Mouse (Mus musculus): ENCODE results near the gene Pml. TPM values are rescaled to one million over a fixed set of nuclear protein-coding genes. Genes with fewer than 3 reads are reported as not detected.
A peak's percentile ranks its signal among the peaks of the same experiment; 100 is the strongest.
"Not testable (repeated sequence)": the region's sequence is repeated elsewhere in the genome, so short reads cannot be mapped to it uniquely, and the experiment has no call there.

The Pml gene
- polyA plus RNA-seq (2017; shearing (Covaris generic)), result 10 to 100 TPM; 33.7 to 49.3 TPM

- peak; percentile 54 for ATAC-seq
Observed at GRCm38 (mm10) chr9:58249592-58250192, at the start of gene Pml. Pml (minus strand) TSS chr9:58249786.

GRCm38 (mm10) chr9:58297961-58298477 lies 48.4 kb upstream of the Pml start:
- ATAC-seq, result no peak

DNA sequence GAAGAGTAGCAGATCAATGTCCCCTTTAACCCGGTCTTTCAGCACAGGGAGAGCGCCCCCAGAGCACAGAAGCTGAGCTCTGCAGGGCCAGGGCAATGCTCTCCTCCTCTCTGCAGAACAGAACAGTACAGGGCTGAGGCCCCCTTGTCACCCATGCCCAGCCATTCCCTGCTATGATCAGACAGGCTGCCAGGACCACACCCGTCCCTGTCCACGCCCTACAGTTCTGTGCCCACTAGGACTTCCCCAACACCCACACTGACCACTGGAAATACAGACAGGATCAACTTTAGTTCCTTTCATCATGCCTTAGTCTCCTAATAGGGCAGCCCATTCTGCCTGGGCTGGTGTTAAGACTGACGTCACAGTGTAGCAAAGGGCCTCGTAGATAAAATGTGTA lies 47.5 kb upstream of the Pml start:
- ATAC-seq, result no peak

- no peak for ATAC-seq
Observed at GRCm38 (mm10) chr9:58295766-58296361, 46.3 kb upstream of the Pml start.

GRCm38 (mm10) chr9:58295345-58295744 lies 45.8 kb upstream of the Pml start:
- ATAC-seq, result no peak

DNA sequence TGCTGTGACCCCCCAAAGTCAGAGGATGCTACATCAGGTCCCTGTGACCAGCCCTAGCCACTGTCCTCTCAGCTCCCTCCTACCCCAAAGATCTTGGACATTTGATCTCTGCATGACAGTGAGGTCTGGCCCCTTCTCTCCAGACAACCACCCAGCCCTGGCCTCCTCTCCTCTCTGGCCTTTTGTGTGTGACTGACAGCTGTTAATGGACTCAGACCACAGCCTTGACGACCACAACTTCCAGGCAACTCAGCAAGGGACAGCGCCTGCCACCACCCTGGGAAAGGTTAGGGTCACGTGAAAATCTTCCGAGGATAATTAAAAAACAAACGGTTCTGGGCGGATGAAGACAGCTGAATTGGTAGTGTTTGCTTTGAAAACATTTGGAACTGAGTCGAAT lies 44.9 kb upstream of the Pml start:
- no peak for ATAC-seq

- no peak for ATAC-seq
Observed at GRCm38 (mm10) chr9:58289901-58290300, 40.3 kb upstream of the Pml start.

DNA sequence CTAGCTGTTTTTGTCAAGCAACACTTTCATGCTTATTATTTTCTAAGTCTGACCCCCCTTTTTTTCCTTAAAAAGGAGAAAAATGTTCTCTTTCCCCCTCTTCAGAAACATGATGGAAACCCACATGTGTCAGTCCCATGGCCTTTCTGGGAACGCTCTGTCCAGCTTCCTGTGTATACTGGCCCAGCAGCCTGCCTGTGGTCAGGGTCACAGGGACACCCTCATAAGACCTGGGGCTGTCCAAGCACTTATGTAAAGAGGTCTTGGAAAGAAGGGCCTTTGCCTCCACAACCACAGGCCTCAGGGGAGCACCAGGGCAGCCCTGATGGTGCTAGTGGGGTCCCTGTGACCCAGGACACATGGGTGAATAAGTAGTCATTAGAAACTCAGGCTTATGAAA lies 39.5 kb upstream of the Pml start:
- ATAC-seq, result no peak

DNA sequence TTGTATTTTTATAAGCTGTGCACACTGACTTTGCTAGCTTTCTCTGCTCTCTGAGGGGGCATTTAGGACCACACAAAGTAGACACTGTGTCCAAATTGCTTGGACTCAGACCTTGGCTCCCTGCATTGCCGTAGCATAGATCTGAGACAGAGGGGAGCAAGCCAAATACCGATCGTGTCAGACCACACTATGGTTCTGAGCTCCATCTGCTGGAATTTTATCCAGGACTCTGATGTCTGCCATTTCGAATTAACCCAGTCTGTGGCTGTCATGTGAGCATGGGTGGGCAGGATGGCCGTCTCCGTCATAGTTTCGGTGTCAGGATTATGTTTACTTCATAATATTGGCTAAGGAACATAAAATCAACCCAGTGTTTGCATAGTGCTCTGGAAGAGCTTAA lies 33.8 kb upstream of the Pml start:
- ATAC-seq, result no peak

GRCm38 (mm10) chr9:58281597-58281996 lies 32.0 kb upstream of the Pml start:
- ATAC-seq, result no peak

DNA sequence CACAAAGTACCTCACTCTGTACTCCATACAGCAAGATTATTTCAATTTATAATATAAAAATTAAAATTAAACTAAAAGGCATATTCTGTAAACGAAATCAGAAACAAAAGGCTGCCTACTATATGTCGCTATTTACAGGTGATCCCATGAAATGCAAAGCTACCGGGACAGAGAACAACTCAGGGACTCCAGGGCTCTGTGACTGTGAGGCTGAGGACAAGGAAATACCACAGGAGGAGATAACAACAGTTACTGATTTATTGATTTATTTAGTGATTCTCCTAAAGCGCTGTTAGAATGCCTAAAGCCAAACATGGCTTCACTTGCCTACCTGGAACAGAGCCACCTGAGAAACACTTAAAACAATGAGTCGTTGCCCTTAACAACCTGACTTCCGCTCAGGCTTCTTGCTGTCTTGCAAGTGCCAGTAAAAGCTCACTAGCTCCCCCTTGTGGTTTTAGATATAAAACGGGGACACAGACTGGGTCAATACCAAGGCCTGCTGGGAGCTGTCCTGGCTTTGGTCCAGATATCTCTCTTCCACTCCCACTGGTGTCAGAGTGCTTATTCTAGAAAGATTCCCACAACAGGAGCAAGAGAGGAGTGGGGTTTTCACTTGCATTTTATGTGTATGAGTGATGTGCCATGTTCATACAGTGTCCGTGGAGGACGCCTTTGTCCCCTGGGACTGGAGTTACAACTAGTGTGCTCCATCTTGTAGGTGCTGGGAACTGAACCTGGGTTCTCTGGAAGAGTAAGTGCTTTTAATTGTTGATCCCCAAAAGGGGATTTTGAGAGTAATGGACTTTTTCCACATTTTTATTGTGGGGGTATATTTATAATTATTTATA lies 30.9 kb upstream of the Pml start:
- ATAC-seq, result peak; percentile 86

DNA sequence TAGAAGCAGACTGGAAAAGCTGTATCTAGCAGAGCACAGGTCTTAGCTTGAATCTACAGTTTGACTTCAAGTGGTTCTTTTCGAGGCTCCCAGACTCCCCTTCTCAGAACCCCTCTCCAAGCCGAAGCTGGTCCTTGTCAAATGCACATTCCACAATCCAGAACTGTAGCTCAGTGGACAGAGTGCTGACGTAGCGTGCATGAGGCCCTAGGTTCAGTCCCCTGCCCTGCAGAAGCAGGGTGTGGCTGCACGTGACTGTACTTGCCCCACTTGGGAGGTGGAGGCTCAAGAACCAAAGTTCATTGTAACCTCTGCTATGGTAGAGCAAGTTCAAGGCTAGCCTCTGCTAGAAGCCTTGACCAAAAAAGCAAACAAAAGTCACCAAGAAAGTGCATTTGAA lies 30.2 kb upstream of the Pml start:
- ATAC-seq, result no peak

DNA sequence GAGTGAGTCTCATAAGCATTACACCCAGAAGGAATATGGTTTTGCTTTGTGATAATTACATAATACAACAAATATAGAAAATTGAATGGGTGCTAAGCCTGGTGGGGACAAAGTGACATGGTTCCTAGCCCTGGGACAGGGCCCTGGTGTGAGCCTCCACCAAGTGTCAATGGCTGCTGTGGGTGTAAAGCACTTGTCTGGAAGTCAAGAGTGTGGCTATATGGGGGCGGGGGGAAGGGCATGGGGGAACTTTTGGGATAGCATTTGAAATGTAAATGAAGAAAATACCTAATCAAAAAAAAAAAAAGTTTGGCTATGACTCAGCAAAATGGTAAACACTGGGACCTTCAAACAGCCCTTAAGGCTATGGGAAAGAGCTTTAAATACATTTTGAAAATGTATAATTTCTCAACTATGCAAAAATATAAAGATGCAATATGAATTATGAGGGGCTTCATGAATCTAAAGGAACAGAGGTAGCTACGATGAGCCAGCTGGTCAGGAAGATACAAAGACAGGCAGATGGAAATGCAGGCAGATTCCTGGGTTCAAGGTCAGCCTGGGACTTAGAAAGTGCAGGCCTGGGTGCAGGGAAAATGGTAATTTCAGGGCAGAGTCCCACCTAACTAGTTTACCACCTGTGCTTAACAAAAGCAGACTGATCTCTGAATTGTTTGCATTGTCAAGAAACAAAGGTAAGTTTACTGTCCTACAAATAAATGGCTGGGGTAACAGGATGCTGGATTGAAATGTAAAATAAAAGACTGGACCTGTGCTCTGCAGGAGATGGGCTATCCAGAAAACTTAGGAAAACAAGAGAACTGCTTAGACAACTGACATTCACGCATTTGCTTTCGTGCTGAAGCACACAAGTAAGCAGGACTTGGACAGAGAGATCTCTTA lies 29.5 kb upstream of the Pml start:
- ATAC-seq, result no peak

DNA sequence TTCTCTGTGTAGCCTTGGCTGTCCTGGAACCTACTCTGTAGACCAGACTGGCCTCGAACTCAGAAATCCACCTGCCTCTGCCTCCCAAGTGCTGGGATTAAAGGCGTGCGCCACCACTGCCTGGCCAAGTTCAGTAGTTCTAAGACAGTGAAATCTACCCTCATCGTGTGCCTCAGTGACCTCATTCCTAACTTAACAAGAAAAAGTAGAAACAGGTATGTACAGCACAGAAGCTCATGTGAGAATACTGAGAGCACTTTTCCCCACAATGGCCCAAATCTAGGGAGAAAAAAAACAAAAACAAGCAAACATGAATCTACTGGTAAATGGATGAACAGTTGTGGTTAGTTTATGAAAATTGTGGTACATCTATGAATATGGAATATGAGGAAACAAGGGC lies 28.7 kb upstream of the Pml start:
- ATAC-seq, result no peak

- ATAC-seq, result no peak
Observed at GRCm38 (mm10) chr9:58276346-58276745, 26.8 kb upstream of the Pml start.

DNA sequence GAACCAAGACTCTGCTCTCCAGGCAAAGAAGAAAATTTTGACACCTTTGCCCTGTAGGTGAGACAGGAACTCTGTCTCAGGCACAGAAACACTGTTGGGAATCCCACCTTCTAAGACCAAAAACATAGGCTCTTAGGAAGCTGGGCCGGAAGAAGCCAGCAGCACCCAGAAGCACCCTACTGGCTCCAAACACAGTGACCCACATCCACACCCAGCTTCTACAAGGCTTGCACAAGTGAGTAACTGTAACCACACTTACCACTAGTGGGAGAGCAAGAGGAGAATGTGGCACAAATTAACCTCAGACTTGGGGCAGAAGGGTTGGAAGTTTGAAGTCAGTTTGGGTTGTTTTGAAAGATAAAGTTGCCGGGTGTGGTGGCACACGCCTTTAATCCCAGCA lies 26.2 kb upstream of the Pml start:
- ATAC-seq, result peak; percentile 5

DNA sequence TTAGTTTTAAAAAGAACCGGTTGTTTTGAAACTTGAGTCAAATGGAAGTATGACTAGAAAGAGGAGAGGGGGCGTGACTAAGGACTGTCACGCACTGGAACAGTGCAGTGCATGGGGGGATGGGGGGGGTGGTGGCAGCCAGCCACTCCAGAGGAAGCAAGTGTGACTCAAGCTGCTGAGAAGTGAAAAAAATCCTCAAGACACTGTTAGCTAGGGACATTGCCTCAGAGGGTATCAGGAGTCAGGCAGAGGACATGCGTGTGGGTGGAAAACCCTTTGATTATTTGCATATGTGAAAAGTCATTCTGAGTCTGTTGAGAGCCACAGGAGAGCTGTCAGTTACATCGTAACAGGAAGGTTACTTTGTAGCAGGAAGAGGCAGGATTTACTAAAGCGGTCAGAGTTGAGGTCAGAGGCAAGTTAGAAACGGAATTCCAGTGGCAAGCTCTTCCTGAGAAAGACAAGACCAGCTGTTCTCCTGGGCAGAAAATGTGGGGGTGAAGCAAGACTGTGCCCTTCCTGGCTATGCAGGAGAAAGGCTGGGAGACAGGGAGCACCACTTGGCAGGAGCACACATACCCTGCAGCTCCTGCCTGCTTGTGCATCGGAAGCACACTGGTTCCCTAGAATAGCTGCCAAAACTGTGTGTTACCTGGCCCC lies 25.7 kb upstream of the Pml start:
- peak; percentile 65 for ATAC-seq

GRCm38 (mm10) chr9:58274626-58275025 lies 25.0 kb upstream of the Pml start:
- ATAC-seq, result no peak

DNA sequence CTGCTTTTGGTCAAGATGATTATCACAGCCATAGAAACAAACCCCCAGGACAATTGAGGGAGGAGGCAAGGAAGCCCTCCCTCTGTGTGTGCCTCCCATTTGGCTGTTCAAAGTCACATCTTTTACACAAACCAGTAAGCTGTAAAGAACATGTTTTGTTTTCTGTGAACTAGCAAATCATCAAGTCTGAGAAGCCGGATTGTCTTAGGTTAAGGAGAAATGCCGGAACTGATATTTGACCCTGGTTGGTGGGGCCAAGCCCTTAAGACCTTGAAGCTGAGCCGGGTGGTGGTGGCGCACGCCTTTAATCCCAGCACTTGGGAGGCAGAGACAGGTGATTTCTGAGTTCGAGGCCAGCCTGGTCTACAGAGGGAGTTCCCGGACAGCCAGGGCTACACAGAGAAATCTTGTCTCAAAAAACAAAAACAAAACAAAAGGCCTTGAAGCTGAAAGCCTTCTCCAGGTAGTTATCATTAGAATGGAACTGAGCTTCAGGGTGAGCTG lies 24.6 kb upstream of the Pml start:
- no peak for ATAC-seq

GRCm38 (mm10) chr9:58272855-58273254 lies 23.3 kb upstream of the Pml start:
- ATAC-seq, result no peak

DNA sequence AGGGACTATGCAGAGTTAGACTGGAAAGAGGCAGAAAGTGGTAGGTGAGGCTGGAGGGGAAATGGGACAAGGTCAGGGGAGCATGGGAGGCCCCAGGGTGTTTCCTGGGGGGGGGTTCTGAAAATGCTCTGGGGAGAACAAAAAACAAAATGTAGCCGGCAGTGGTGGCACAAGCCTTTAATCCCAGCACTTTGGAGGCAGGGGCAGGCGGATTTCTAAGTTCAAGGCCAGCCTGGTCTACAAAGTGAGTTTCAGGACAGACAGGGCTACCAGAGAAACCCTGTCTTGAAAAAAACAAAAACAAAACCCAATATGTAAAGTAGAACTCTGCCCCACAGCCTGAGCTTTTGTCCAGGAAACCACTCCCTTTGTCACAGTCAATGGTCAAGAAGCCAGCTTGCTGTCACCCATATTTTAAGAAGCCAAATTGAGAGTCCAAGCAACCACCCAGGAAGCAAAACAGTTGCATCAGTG lies 22.5 kb upstream of the Pml start:
- no peak for ATAC-seq

DNA sequence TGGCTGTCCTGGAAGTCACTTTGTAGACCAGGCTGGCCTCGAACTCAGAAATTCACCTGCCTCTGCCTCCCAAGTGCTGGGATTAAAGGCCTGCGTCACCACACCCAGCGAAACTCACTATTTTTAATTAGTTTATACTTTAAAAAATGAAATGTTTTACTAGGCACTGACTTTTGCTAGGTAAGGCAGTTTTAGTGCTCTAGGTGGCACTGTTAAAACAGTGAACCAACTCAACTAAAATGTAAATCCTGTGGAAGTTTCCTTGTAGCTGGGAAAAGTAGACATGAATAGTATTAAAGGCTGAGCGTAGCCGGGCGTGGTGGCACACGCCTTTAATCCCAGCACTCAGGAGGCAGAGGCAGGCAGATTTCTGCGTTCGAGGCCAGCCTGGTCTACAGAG lies 22.0 kb upstream of the Pml start:
- not testable (repeated sequence) for ATAC-seq

Data from activated CD4-positive, CD25-positive, alpha-beta regulatory T cell, adult 4 months (primary cell).